Mouse (Mus musculus) midbrain, embryonic 16.5 days (tissue): ENCODE data around the gene Vstm4. TPM values are rescaled to one million over a fixed set of nuclear protein-coding genes. Genes with fewer than 3 reads are reported as not detected.

Source experiments
- ATAC-seq: fragments of 200-750 bp; cut with Nextera tagmentation; 2 replicates; pipeline ENCODE4 v1.8.0; 2017; ENCODE audit warnings: moderate TSS enrichment
- H3K27ac ChIP-seq: fragments of 300-500 bp; sonication (generic); 2 replicates; pipeline ENCODE4 v1.5.1; 2014; ENCODE audit warnings: mild to moderate bottlenecking, low read length, mixed read lengths
- H3K27me3 ChIP-seq: fragments of 300-500 bp; sonication (generic); 2 replicates; pipeline ENCODE4 v1.6.1; 2014; ENCODE audit warnings: low read depth, low read length, mixed read lengths; ENCODE audit not compliant: control insufficient read depth, insufficient read depth
- H3K36me3 ChIP-seq: fragments of 300-500 bp; sonication (generic); 2 replicates; pipeline ENCODE4 v1.6.1; 2014; ENCODE audit warnings: mild to moderate bottlenecking, low read length, moderate library complexity, mixed read lengths; ENCODE audit not compliant: control insufficient read depth, insufficient read depth
- H3K4me1 ChIP-seq: fragments of 300-500 bp; sonication (generic); 2 replicates; pipeline ENCODE4 v1.6.1; 2014; ENCODE audit warnings: mild to moderate bottlenecking, low read length, mixed read lengths; ENCODE audit not compliant: control insufficient read depth, insufficient read depth
- H3K4me2 ChIP-seq: fragments of 300-500 bp; sonication (generic); 2 replicates; pipeline ENCODE4 v1.6.1; 2014; ENCODE audit warnings: mild to moderate bottlenecking, low read length, mixed read lengths
- H3K4me3 ChIP-seq: fragments of 300-500 bp; sonication (generic); 2 replicates; pipeline ENCODE4 v1.5.1; 2014; ENCODE audit warnings: low read depth, mild to moderate bottlenecking, low read length, moderate library complexity, mixed read lengths
- H3K9ac ChIP-seq: fragments of 300-500 bp; sonication (generic); 2 replicates; pipeline ENCODE4 v1.6.1; 2014; ENCODE audit warnings: low read depth, low read length, mixed read lengths
- H3K9me3 ChIP-seq: fragments of 300-500 bp; sonication (generic); replicated peaks from 2 replicates; pipeline ENCODE4 v1.6.1; 2014; ENCODE audit warnings: mild to moderate bottlenecking, low read length, mixed read lengths; ENCODE audit not compliant: control insufficient read depth, poor library complexity, severe bottlenecking
- WGBS: fragments of 180-500 bp; shearing (Covaris S2); extraction: QIAGEN DNeasy Blood & Tissue Kit; methylation state at CpG from one replicate; pipeline ENCODE4 v1.1.7; 2014; 5-methylcytosine and 5-hydroxymethylcytosine counted together
- polyA plus RNA-seq: library from polyadenylated mRNA; unstranded; fragments of >200 nt; fragmentation: Nextera tagmentation; extraction: Ambion mirVana; gene quantifications from 2 replicates; pipeline ENCODE4 v1.2.1, GENCODE M21; 2015

The Vstm4 gene
- 9.3 and 12.0 TPM in 2 replicates for polyA plus RNA-seq

GRCm38 (mm10) chr14:32856681-32857328, at the start of gene Vstm4:
Vstm4 (plus strand) TSS chr14:32856756.
- Histone ChIP-seq H3K4me2 (peak within 1 kb of the TSS; percentile 95), H3K9me3 (no peaks in the 10 kb centered on the region), H3K4me3 (peak within 1 kb of the TSS; percentile 56), H3K9ac (peak within 1 kb of the TSS; percentile 75), H3K36me3 (no peaks in the 10 kb centered on the region), H3K27me3 (peaks cover 5% of the 10 kb centered on the region; the same call in 1 of the 2 replicates), H3K4me1 (peaks cover 4% of the 10 kb centered on the region; the same call in 1 of the 2 replicates), H3K27ac (no peak within 1 kb of the TSS; the same call in 1 of the 2 replicates)
- whole genome bisulfite sequencing: under 1% methylated on average over 56 of the region's 68 CpGs
- ATAC-seq: peak; percentile 83

- no peaks in the 10 kb centered on the region for H3K4me1 ChIP-seq
- H3K9me3 ChIP-seq: no peaks in the 10 kb centered on the region
- no peak for ATAC-seq
- H3K36me3 ChIP-seq: no peaks in the 10 kb centered on the region
- no peak overlapping the region for H3K9ac ChIP-seq
- no peaks in the 10 kb centered on the region for H3K27me3 ChIP-seq
- H3K27ac ChIP-seq: no peak overlapping the region
- no peak overlapping the region for H3K4me3 ChIP-seq
- no peak overlapping the region for H3K4me2 ChIP-seq
Measured at GRCm38 (mm10) chr14:32810111-32810510, 46.4 kb upstream of the Vstm4 start.

GRCm38 (mm10) chr14:32812429-32812828, 44.1 kb upstream of the Vstm4 start:
- no peak overlapping the region for H3K4me2 ChIP-seq
- no peak overlapping the region for H3K4me3 ChIP-seq
- no peak overlapping the region for H3K27ac ChIP-seq
- no peaks in the 10 kb centered on the region for H3K27me3 ChIP-seq
- no peaks in the 10 kb centered on the region for H3K36me3 ChIP-seq
- no peaks in the 10 kb centered on the region for H3K9me3 ChIP-seq
- 60% methylated on average over 6 of the region's 6 CpGs for WGBS
- no peaks in the 10 kb centered on the region for H3K4me1 ChIP-seq
- no peak for ATAC-seq
- no peak overlapping the region for H3K9ac ChIP-seq

GRCm38 (mm10) chr14:32814961-32815360, 41.6 kb upstream of the Vstm4 start:
- Histone ChIP-seq H3K27me3 (no peaks in the 10 kb centered on the region), H3K27ac (no peak overlapping the region), H3K9me3 (no peaks in the 10 kb centered on the region), H3K36me3 (no peaks in the 10 kb centered on the region), H3K4me3 (no peak overlapping the region), H3K4me2 (no peak overlapping the region), H3K4me1 (no peaks in the 10 kb centered on the region), H3K9ac (no peak overlapping the region)
- ATAC-seq: no peak
- WGBS: 65% methylated on average over 4 of the region's 4 CpGs

GRCm38 (mm10) chr14:32816533-32816932, 40.0 kb upstream of the Vstm4 start:
- WGBS: 74% methylated on average over 4 of the region's 4 CpGs
- ATAC-seq: no peak

GRCm38 (mm10) chr14:32817258-32817657, 39.3 kb upstream of the Vstm4 start:
- Histone ChIP-seq H3K27me3 (no peaks in the 10 kb centered on the region), H3K4me1 (no peaks in the 10 kb centered on the region), H3K27ac (no peak overlapping the region), H3K9me3 (no peaks in the 10 kb centered on the region), H3K4me3 (no peak overlapping the region), H3K4me2 (no peak overlapping the region), H3K36me3 (no peaks in the 10 kb centered on the region), H3K9ac (no peak overlapping the region)
- ATAC-seq: no peak
- WGBS: 73% methylated on average over 7 of the region's 7 CpGs

More at GRCm38 (mm10) chr14:32816533-32816932, 40.0 kb upstream of the Vstm4 start:
- Histone ChIP-seq H3K4me2 (no peak overlapping the region), H3K4me3 (no peak overlapping the region), H3K9me3 (no peaks in the 10 kb centered on the region), H3K9ac (no peak overlapping the region), H3K27me3 (no peaks in the 10 kb centered on the region), H3K36me3 (no peaks in the 10 kb centered on the region), H3K27ac (no peak overlapping the region), H3K4me1 (no peaks in the 10 kb centered on the region)

GRCm38 (mm10) chr14:32819297-32819696, 37.3 kb upstream of the Vstm4 start:
- H3K9me3 ChIP-seq: no peaks in the 10 kb centered on the region
- no peak for ATAC-seq
- H3K36me3 ChIP-seq: no peaks in the 10 kb centered on the region
- no peak overlapping the region for H3K9ac ChIP-seq
- no peaks in the 10 kb centered on the region for H3K27me3 ChIP-seq
- H3K4me1 ChIP-seq: no peaks in the 10 kb centered on the region; the same call in 1 of the 2 replicates
- no peak overlapping the region for H3K4me2 ChIP-seq
- WGBS: 89% methylated on average over 1 of the region's 1 CpGs
- H3K4me3 ChIP-seq: no peak overlapping the region
- H3K27ac ChIP-seq: no peak overlapping the region

- H3K9me3 ChIP-seq: no peaks in the 10 kb centered on the region
- whole genome bisulfite sequencing: 82% methylated on average over 4 of the region's 4 CpGs
- no peak overlapping the region for H3K27ac ChIP-seq
- H3K9ac ChIP-seq: no peak overlapping the region
- H3K27me3 ChIP-seq: no peaks in the 10 kb centered on the region
- ATAC-seq: no peak
- no peak overlapping the region for H3K4me3 ChIP-seq
- no peak overlapping the region for H3K4me2 ChIP-seq
- H3K36me3 ChIP-seq: no peaks in the 10 kb centered on the region
- H3K4me1 ChIP-seq: no peaks in the 10 kb centered on the region; the same call in 1 of the 2 replicates
Measured at GRCm38 (mm10) chr14:32822812-32823211, 33.7 kb upstream of the Vstm4 start.

GRCm38 (mm10) chr14:32823861-32824260, 32.7 kb upstream of the Vstm4 start:
- H3K27ac ChIP-seq: no peak overlapping the region
- H3K9ac ChIP-seq: no peak overlapping the region
- no peaks in the 10 kb centered on the region; the same call in 1 of the 2 replicates for H3K4me1 ChIP-seq
- WGBS: 84% methylated on average over 3 of the region's 3 CpGs
- no peak overlapping the region for H3K4me3 ChIP-seq
- H3K36me3 ChIP-seq: no peaks in the 10 kb centered on the region
- ATAC-seq: no peak
- no peaks in the 10 kb centered on the region for H3K9me3 ChIP-seq
- H3K4me2 ChIP-seq: no peak overlapping the region
- H3K27me3 ChIP-seq: no peaks in the 10 kb centered on the region
